Comparison of ENCODE assay signal across 14 mouse cellular contexts in genomic region chr19:21433348-21433747, GRCm38 (mm10).
"Had no signal": no experiment of that assay in that cellular context is flagged by ENCODE, and none has a peak within 500 bp of the region (broad histone marks: within the 10 kb centered on the region; RNA-seq: fewer than 3 reads in every experiment).

No protein-coding gene starts in this region.

- H3K4me1 ChIP-seq: midbrain, embryonic 13.5 days; midbrain, embryonic 15.5 days; neural tube, embryonic 12.5 days; stomach, embryonic 15.5 days had no signal

- ATAC-seq: midbrain, embryonic 13.5 days; midbrain, embryonic 15.5 days had no signal

- H3K4me2 ChIP-seq: lung, embryonic 14.5 days; midbrain, embryonic 11.5 days; midbrain, embryonic 13.5 days; midbrain, embryonic 15.5 days; neural tube, embryonic 12.5 days; stomach, embryonic 15.5 days had no signal

- H3K27me3 ChIP-seq: megakaryocyte, embryonic 14.5 days; midbrain, embryonic 13.5 days; midbrain, embryonic 15.5 days; neural tube, embryonic 12.5 days; stomach, embryonic 15.5 days had no signal

- DNase-seq: lung, adult 18-20 months; lung, embryonic 14.5 days; lung, postnatal 10 days; right cerebral cortex, postnatal 14 days; thymus, adult 18-20 months; thymus, postnatal 14 days; thymus, postnatal 36 days had no signal

- H3K4me3 ChIP-seq: megakaryocyte, embryonic 14.5 days; midbrain, embryonic 13.5 days; midbrain, embryonic 15.5 days; neural tube, embryonic 12.5 days; stomach, embryonic 15.5 days had no signal

- H3K36me3 ChIP-seq: midbrain, embryonic 13.5 days; midbrain, embryonic 15.5 days; neural tube, embryonic 12.5 days; stomach, embryonic 15.5 days had no signal

- H3K9me3 ChIP-seq: megakaryocyte, embryonic 14.5 days; midbrain, embryonic 13.5 days; midbrain, embryonic 15.5 days; neural tube, embryonic 12.5 days; stomach, embryonic 15.5 days had no signal

- H3K27ac ChIP-seq: macrophage; midbrain, embryonic 13.5 days; midbrain, embryonic 15.5 days; neural tube, embryonic 12.5 days; stomach, embryonic 15.5 days had no signal

- H3K9ac ChIP-seq: lung, embryonic 14.5 days; midbrain, embryonic 13.5 days; midbrain, embryonic 15.5 days; neural tube, embryonic 12.5 days; stomach, embryonic 15.5 days had no signal
